Mouse (Mus musculus) midbrain, embryonic 11.5 days (tissue): ENCODE results near the gene Sptb. TPM values are rescaled to one million over a fixed set of nuclear protein-coding genes. Genes with fewer than 3 reads are reported as not detected.

ENCODE experiments used
- ATAC-seq: fragments of 200-750 bp; cut with Nextera tagmentation; 2 replicates; pipeline ENCODE4 v1.8.0; 2017; ENCODE audit warnings: moderate TSS enrichment, moderate library complexity; ENCODE audit not compliant: low FRiP score
- DNase-seq: peaks from one replicate; pipeline ENCODE4 v3.0.0; 2015; ENCODE audit warnings: low spot score; ENCODE audit errors: missing footprints
- H3K27ac ChIP-seq: fragments of 300-500 bp; sonication (generic); 2 replicates; pipeline ENCODE4 v1.5.1; 2014; ENCODE audit warnings: low read depth, low read length
- H3K27me3 ChIP-seq: fragments of 300-500 bp; sonication (generic); 2 replicates; pipeline ENCODE4 v1.6.1; 2014; ENCODE audit warnings: mild to moderate bottlenecking, low read length, moderate library complexity, mixed read lengths; ENCODE audit not compliant: control insufficient read depth, insufficient read depth
- H3K36me3 ChIP-seq: fragments of 300-500 bp; sonication (generic); 2 replicates; pipeline ENCODE4 v1.6.1; 2014; ENCODE audit warnings: mild to moderate bottlenecking, low read length, moderate library complexity, mixed read lengths; ENCODE audit not compliant: control insufficient read depth, insufficient read depth
- H3K4me1 ChIP-seq: fragments of 300-500 bp; sonication (generic); 2 replicates; pipeline ENCODE4 v1.6.1; 2014; ENCODE audit warnings: low read length; ENCODE audit not compliant: control insufficient read depth, insufficient read depth
- H3K4me2 ChIP-seq: fragments of 300-500 bp; sonication (generic); 2 replicates; pipeline ENCODE4 v1.6.1; 2014; ENCODE audit warnings: mild to moderate bottlenecking, moderate library complexity
- H3K4me3 ChIP-seq: fragments of 300-500 bp; sonication (generic); 2 replicates; pipeline ENCODE4 v1.5.1; 2014; ENCODE audit warnings: low read depth, low read length
- H3K9ac ChIP-seq: fragments of 300-500 bp; sonication (generic); 2 replicates; pipeline ENCODE4 v1.6.1; 2014; ENCODE audit warnings: low read length
- H3K9me3 ChIP-seq: fragments of 300-500 bp; sonication (generic); 2 replicates; pipeline ENCODE4 v1.6.1; 2016; ENCODE audit warnings: low read length; ENCODE audit not compliant: control insufficient read depth
- WGBS: fragments of 180-500 bp; shearing (Covaris S2); extraction: QIAGEN DNeasy Blood & Tissue Kit; methylation state at CpG from one replicate; pipeline ENCODE4 v1.1.7; 2014; 5-methylcytosine and 5-hydroxymethylcytosine counted together
- polyA plus RNA-seq: library from polyadenylated mRNA; unstranded; fragments of >200 nt; fragmentation: Nextera tagmentation; extraction: Ambion mirVana; gene quantifications from 2 replicates; pipeline ENCODE4 v1.2.1, GENCODE M21; 2014

The Sptb gene
- polyA plus RNA-seq, 1 experiment from 2014 or later, result 3.1 TPM

DNA sequence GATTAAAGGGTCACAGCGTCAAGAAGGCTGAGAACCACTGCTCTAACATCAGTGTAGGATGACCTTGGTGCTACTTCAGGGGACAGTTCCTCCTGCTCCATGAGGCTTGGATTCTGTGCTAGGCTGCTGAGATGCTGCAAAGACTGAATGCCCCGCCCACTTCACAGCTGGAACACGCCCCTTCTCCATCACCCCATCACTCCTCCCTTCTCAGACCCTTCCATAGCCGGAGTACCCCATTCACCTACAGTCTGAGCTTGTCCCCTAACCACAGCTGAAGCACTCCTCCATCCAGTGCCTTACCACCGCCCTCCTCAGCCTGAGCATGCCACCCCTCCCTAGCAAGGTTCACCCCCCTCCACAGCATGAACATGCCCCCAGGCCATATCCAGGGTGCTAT lies 90.5 kb downstream of the Sptb start:
- Histone ChIP-seq H3K4me2 (no peak overlapping the region), H3K27ac (no peak overlapping the region), H3K36me3 (no peaks in the 10 kb centered on the region), H3K4me3 (no peak overlapping the region), H3K9me3 (no peaks in the 10 kb centered on the region), H3K9ac (no peak overlapping the region), H3K4me1 (no peaks in the 10 kb centered on the region), H3K27me3 (no peaks in the 10 kb centered on the region)
- 52% methylated on average over 5 of the region's 5 CpGs for WGBS
- no peak for ATAC-seq
- DNase-seq, result peak; percentile 72

DNA sequence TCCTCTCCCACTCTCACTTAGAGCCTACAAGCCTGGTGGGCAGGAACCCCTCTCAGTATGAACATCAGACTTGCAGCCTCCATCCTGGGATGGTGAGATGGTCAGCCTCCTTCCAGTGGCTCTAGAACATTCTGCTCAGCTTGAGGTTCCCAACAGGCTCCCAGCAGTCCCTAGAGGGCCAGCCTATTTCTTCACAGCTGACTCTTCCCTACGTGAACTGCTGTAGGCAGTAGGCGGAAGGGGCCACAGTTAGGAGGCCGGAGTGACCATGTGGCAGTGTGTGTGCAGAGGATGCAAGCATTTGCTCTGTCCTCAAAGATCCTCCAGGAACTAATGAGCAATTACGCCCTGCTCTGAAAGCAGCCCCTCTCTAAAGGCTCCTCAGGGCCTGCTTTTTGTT lies 92.2 kb downstream of the Sptb start:
- Histone ChIP-seq H3K4me3 (no peak overlapping the region), H3K27ac (no peak overlapping the region), H3K9me3 (no peaks in the 10 kb centered on the region), H3K27me3 (no peaks in the 10 kb centered on the region), H3K9ac (no peak overlapping the region), H3K36me3 (no peaks in the 10 kb centered on the region), H3K4me2 (no peak overlapping the region), H3K4me1 (no peaks in the 10 kb centered on the region)
- DNase-seq, result no peak
- 83% methylated on average over 4 of the region's 4 CpGs for WGBS
- ATAC-seq, result no peak

DNA sequence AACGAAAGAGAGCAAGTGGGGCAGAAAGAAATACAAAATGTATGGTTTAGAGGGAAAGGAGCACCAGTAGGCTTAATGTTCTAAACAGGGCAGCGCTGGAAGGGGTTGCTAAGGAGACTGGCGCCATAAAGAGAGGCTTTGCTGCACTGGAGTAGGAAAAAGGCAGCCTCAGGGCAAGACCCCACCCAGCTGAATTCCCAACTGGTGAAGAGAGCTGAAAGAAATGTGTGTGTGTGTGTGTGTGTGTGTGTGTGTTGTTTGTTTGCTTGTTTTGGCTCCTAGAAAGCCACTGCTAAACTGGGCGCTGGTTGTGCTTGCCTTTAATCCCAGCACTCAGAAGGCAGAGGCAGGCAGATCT lies 94.8 kb downstream of the Sptb start:
- 84% methylated on average over 4 of the region's 4 CpGs for WGBS
- no peak overlapping the region for H3K27ac ChIP-seq

GRCm38 (mm10) chr12:76614868-76615579 lies 95.3 kb downstream of the Sptb start:
- Histone ChIP-seq H3K36me3 (no peaks in the 10 kb centered on the region), H3K4me3 (no peak overlapping the region), H3K27ac (no peak overlapping the region), H3K4me2 (no peak overlapping the region), H3K4me1 (no peaks in the 10 kb centered on the region), H3K9me3 (no peaks in the 10 kb centered on the region), H3K9ac (no peak overlapping the region), H3K27me3 (no peaks in the 10 kb centered on the region)
- ATAC-seq, result no peak
- DNase-seq, result peak; percentile 51
- WGBS, result 84% methylated on average over 12 of the region's 12 CpGs

More for the DNA sequence above, 94.8 kb downstream of the Sptb start:
- no peaks in the 10 kb centered on the region for H3K4me1 ChIP-seq
- ATAC-seq, result no peak
- H3K4me2 ChIP-seq, result no peak overlapping the region
- no peaks in the 10 kb centered on the region for H3K9me3 ChIP-seq
- peak; percentile 79 for DNase-seq
- no peak overlapping the region for H3K9ac ChIP-seq
- H3K27me3 ChIP-seq, result no peaks in the 10 kb centered on the region
- no peaks in the 10 kb centered on the region for H3K36me3 ChIP-seq
- no peak overlapping the region for H3K4me3 ChIP-seq

GRCm38 (mm10) chr12:76612621-76613020 lies 97.7 kb downstream of the Sptb start:
- DNase-seq (no peak), ATAC-seq (no peak)
- 88% methylated on average over 12 of the region's 12 CpGs for WGBS

DNA sequence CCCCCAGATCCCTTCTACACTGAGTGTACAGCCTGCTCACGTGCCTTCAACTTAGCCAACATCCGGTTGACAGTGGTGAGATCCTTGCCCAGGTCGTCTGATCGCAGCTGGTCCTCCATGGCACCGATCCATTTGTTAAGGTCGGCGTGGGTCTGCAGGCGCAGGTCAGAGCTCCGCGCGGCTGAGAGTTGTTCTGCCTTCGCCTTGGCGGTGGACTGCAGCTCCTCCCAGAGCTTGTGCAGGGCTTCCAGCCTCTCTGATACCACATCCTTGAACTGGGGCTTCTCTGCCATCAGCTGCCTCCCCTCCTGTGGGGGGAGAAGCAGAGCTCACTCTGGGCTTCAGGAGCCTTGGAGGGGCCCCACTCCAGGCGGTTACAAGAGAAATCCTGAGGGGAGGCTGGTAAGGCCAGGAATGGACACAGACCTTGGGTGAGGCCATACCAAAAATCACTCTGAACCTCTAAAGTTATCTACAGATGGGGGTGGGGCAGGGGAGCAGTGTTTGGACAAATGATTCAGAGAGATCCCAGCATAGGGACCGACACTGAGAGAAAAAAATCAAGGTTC lies 101.3 kb downstream of the Sptb start:
- Histone ChIP-seq H3K9me3 (no peaks in the 10 kb centered on the region), H3K27ac (no peak overlapping the region), H3K4me2 (no peak overlapping the region), H3K27me3 (no peaks in the 10 kb centered on the region), H3K4me3 (no peak overlapping the region), H3K4me1 (no peaks in the 10 kb centered on the region), H3K36me3 (no peaks in the 10 kb centered on the region), H3K9ac (no peak overlapping the region)
- DNase-seq (peak; percentile 47), ATAC-seq (no peak)
- WGBS, result 82% methylated on average over 15 of the region's 15 CpGs

More at GRCm38 (mm10) chr12:76612621-76613020, 97.7 kb downstream of the Sptb start:
- Histone ChIP-seq H3K9ac (no peak overlapping the region), H3K27ac (no peak overlapping the region), H3K4me3 (no peak overlapping the region), H3K4me2 (no peak overlapping the region), H3K27me3 (no peaks in the 10 kb centered on the region), H3K9me3 (no peaks in the 10 kb centered on the region), H3K4me1 (no peaks in the 10 kb centered on the region), H3K36me3 (no peaks in the 10 kb centered on the region)

- Histone ChIP-seq H3K4me1 (no peaks in the 10 kb centered on the region), H3K27me3 (no peaks in the 10 kb centered on the region), H3K4me2 (no peak overlapping the region), H3K9ac (no peak overlapping the region), H3K36me3 (no peaks in the 10 kb centered on the region), H3K27ac (no peak overlapping the region), H3K9me3 (no peaks in the 10 kb centered on the region), H3K4me3 (no peak overlapping the region)
- no peak for ATAC-seq
- 86% methylated on average over 11 of the region's 11 CpGs for WGBS
- peak; percentile 47 for DNase-seq
These were observed 102.1 kb downstream of the Sptb start for GRCm38 (mm10) chr12:76608241-76608640.

GRCm38 (mm10) chr12:76605837-76606236 lies 104.5 kb downstream of the Sptb start:
- Histone ChIP-seq H3K4me3 (no peak overlapping the region), H3K9ac (no peak overlapping the region), H3K4me2 (no peak overlapping the region), H3K4me1 (no peaks in the 10 kb centered on the region), H3K9me3 (no peaks in the 10 kb centered on the region), H3K27ac (no peak overlapping the region), H3K27me3 (no peaks in the 10 kb centered on the region), H3K36me3 (no peaks in the 10 kb centered on the region)
- DNase-seq (peak; percentile 10), ATAC-seq (no peak)
- WGBS, result 63% methylated on average over 3 of the region's 3 CpGs

DNA sequence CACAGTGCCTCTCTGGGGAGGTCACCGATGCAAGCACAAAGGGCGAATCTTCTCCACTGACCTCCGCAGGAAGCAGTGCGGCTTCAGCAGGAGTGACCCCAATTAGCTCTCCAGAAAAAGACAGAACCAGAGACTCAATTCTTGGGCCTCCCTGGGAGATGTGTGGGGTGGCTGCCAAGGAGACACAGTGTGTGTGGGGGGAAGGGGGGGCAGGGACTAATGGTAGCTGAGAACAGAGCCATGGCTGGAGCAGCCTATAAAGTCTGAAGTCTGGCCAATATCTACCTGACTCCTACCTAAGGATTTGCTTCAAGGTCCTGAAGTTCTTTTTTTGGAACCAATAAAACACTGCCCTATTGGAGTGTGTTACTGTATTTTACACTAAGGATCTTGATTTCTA lies 105.8 kb downstream of the Sptb start:
- WGBS, result 65% methylated on average over 4 of the region's 4 CpGs
- DNase-seq, result peak; percentile 69
- Histone ChIP-seq H3K36me3 (no peaks in the 10 kb centered on the region), H3K9me3 (no peaks in the 10 kb centered on the region), H3K4me1 (no peaks in the 10 kb centered on the region), H3K4me2 (no peak overlapping the region), H3K9ac (no peak overlapping the region), H3K4me3 (no peak overlapping the region), H3K27me3 (no peaks in the 10 kb centered on the region), H3K27ac (no peak overlapping the region)
- no peak for ATAC-seq
